Mouse (Mus musculus): ENCODE data around the gene 1700061G19Rik. TPM values are rescaled to one million over a fixed set of nuclear protein-coding genes. Genes with fewer than 3 reads are reported as not detected.

Gene 1700061G19Rik
- polyA plus RNA-seq, 1 experiment from 2014 or later: 0.35 TPM

DNA sequence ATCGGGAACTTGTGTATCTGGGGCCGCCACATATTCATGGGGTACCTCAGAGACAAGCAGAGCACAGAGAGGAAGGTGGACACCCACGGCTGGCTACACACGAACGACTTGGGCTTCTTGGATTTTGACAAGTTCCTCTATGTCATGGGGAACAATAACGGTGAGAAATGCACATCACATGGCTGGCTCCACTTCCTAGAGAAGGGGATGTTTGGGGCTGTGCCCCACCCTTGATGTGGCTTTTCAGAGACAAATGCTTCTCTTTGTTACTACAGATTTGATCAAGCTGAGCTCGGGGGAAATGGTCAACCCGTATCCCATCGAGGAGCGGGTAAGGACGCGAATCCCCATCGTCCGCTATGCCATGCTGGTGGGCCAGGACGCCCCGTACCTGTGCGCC, 9.5 kb downstream of the 1700061G19Rik start:
- Histone ChIP-seq H3K27ac (replicated peaks in 1 of 2; ENCODE audit: control insufficient read depth in 1 of 2, insufficient read depth in 1 of 2, low read depth in 2 of 2, low read length in 2 of 2) (no peak overlapping the region), H3K9ac (ENCODE audit: low read length) (no peak overlapping the region), H3K9me3 (ENCODE audit: control insufficient read depth, low read length) (peaks cover 7% of the 10 kb centered on the region), H3K36me3 (ENCODE audit: control insufficient read depth, insufficient read depth, low read length) (0 out of 2 replicates have a peak, but pooled peaks cover 7% of the 10 kb centered on the region), H3K27me3 (ENCODE audit: control insufficient read depth, insufficient read depth, low read length) (no peaks in the 10 kb centered on the region), H3K4me3 (ENCODE audit: control insufficient read depth in 1 of 2, insufficient read depth in 1 of 2, low read depth in 1 of 2, low read length in 2 of 2) (no peak overlapping the region), H3K4me2 (ENCODE audit: low read length) (no peak overlapping the region), H3K4me1 (ENCODE audit: control insufficient read depth in 2 of 2, insufficient read depth in 2 of 2, low read length in 2 of 2) (peaks cover 15 to 22% of the 10 kb centered on the region in 2 experiments; a peak in 3 of 4 replicates)
- WGBS: 87% methylated on average over 17 of the region's 17 CpGs
- no peak for ATAC-seq (ENCODE audit: insufficient number of reproducible peaks, insufficient read depth, low FRiP score, low read depth)

DNA sequence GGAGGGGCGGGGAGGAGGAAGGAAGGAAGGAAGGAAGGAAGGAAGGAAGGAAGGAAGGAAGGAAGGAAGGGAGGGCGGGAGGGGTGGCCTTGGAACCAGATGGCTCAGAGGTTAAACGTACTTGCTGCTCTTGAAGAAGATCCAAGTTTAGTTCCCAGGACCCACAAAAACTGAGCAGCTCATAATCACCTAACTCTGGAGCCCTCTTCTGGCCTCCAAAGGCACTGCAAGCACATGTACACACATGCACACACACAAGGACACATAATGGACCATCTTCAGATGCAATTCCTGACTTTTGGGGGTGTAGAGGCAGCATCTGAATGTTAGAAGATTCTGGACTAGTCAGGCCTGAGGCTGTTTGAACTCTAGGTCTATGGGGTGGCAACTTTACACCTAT, 12.8 kb downstream of the 1700061G19Rik start:
- no peak overlapping the region for H3K4me2 ChIP-seq (ENCODE audit: low read length)
- WGBS: 91% methylated on average over 2 of the region's 3 CpGs
- H3K27ac ChIP-seq (replicated peaks in 1 of 2; ENCODE audit: control insufficient read depth in 1 of 2, insufficient read depth in 1 of 2, low read depth in 2 of 2, low read length in 2 of 2): no peak overlapping the region
- H3K9me3 ChIP-seq (ENCODE audit: control insufficient read depth, low read length): peaks cover 7% of the 10 kb centered on the region
- peaks cover 14 to 19% of the 10 kb centered on the region in 2 experiments; a peak in 3 of 4 replicates for H3K4me1 ChIP-seq (ENCODE audit: control insufficient read depth in 2 of 2, insufficient read depth in 2 of 2, low read length in 2 of 2)
- no peaks in the 10 kb centered on the region for H3K27me3 ChIP-seq (ENCODE audit: control insufficient read depth, insufficient read depth, low read length)
- no peak for ATAC-seq (ENCODE audit: insufficient number of reproducible peaks, insufficient read depth, low FRiP score, low read depth)
- H3K36me3 ChIP-seq (ENCODE audit: control insufficient read depth, insufficient read depth, low read length): peaks cover 34% of the 10 kb centered on the region
- H3K9ac ChIP-seq (ENCODE audit: low read length): no peak overlapping the region
- no peak overlapping the region for H3K4me3 ChIP-seq (ENCODE audit: control insufficient read depth in 1 of 2, insufficient read depth in 1 of 2, low read depth in 1 of 2, low read length in 2 of 2)

DNA sequence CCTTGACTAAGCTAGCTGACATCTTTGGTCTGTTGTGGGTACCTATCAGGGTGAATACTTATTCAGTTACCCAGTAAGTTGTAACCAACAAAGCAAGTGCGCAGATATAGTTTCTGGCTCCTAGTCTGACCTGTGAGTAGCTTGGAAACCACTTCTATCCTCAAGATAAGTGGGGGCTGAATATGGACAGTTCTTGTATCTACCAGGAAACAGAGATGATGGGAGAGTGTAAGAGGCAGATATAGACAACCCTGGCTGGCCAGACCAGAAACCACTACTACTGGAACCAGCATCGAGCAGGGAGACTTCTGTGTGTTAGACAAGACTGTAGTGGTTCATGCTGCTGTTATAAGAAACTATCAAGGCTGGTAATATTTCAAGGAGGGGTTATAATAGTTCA, 14.7 kb downstream of the 1700061G19Rik start:
- 87% methylated on average over 2 of the region's 2 CpGs for WGBS
- no peak overlapping the region for H3K4me2 ChIP-seq (ENCODE audit: low read length)
- peaks cover 7% of the 10 kb centered on the region for H3K9me3 ChIP-seq (ENCODE audit: control insufficient read depth, low read length)
- no peak for ATAC-seq (ENCODE audit: insufficient number of reproducible peaks, insufficient read depth, low FRiP score, low read depth)
- no peak overlapping the region for H3K4me3 ChIP-seq (ENCODE audit: control insufficient read depth in 1 of 2, insufficient read depth in 1 of 2, low read depth in 1 of 2, low read length in 2 of 2)
- H3K4me1 ChIP-seq (ENCODE audit: control insufficient read depth in 2 of 2, insufficient read depth in 2 of 2, low read length in 2 of 2): no peaks in the 10 kb centered on the region
- no peak overlapping the region for H3K27ac ChIP-seq (replicated peaks in 1 of 2; ENCODE audit: control insufficient read depth in 1 of 2, insufficient read depth in 1 of 2, low read depth in 2 of 2, low read length in 2 of 2)
- no peaks in the 10 kb centered on the region for H3K27me3 ChIP-seq (ENCODE audit: control insufficient read depth, insufficient read depth, low read length)
- no peak overlapping the region for H3K9ac ChIP-seq (ENCODE audit: low read length)
- peaks cover 54% of the 10 kb centered on the region for H3K36me3 ChIP-seq (ENCODE audit: control insufficient read depth, insufficient read depth, low read length)

DNA sequence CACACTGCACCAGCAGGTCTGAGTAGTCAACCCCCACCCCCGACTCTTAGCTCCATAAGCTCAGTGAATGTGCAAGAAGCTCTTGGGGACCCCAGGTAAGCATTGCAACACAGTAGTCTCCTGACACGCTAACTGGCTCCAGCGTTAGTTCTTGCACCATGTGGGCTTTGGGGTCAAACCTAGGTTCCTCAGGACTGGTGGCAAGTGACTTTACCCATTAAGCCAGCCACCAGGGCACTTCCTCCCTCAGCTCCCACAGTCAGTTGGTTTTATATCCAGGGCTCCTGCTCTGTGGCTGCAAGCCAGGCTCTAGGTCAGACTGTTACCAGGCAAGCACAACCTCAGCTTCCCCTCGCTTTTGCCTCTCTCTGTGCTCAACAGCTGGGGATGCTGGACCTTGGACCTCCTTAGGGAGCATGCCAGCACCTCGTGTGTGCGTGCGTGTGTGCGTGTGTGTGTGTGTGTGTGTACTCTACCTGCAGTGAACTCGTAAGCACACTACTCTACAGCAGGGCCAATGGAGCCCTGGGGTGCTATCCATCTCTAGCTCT, 20.2 kb downstream of the 1700061G19Rik start:
- ATAC-seq (ENCODE audit: insufficient number of reproducible peaks, insufficient read depth, low FRiP score, low read depth): no peak
- H3K27ac ChIP-seq (replicated peaks in 1 of 2; ENCODE audit: control insufficient read depth in 1 of 2, insufficient read depth in 1 of 2, low read depth in 2 of 2, low read length in 2 of 2): no peak overlapping the region
- H3K9ac ChIP-seq (ENCODE audit: low read length): no peak overlapping the region
- peaks cover 95% of the 10 kb centered on the region for H3K36me3 ChIP-seq (ENCODE audit: control insufficient read depth, insufficient read depth, low read length)
- no peaks in the 10 kb centered on the region for H3K27me3 ChIP-seq (ENCODE audit: control insufficient read depth, insufficient read depth, low read length)
- H3K9me3 ChIP-seq (ENCODE audit: control insufficient read depth, low read length): no peaks in the 10 kb centered on the region
- H3K4me3 ChIP-seq (ENCODE audit: control insufficient read depth in 1 of 2, insufficient read depth in 1 of 2, low read depth in 1 of 2, low read length in 2 of 2): no peak overlapping the region
- H3K4me2 ChIP-seq (ENCODE audit: low read length): no peak overlapping the region
- whole genome bisulfite sequencing: 91% methylated on average over 9 of the region's 9 CpGs
- H3K4me1 ChIP-seq (ENCODE audit: control insufficient read depth in 2 of 2, insufficient read depth in 2 of 2, low read length in 2 of 2): no peaks in the 10 kb centered on the region

DNA sequence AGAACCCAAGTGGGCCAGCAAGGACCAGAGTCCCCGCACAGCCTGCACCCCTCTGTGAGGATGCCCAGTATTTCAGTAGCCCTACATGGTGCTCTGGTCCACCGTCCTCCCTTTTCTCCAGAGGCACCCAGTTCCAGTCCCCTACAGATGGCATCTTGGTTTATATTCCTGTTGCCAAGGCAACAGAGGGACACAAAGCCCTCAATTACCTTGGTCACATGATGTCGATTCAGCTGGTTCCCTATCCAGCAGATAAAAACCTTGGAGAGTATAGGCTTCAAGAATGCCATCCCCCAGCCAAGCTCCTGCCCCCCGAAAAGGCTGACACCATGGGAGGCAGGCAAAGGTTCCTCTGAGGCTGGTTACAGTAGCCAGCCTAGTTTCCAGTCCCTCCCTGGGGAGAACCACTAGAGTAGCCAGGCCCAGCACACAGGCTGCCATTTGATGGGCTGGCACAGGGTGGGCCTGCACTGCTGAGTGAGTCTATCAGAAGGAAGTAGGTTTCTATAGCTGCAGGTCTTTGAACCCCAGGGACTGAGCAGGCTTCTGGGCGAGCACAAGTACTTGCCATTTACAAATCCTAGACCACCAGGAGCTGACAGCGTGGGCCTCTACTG, 21.3 kb downstream of the 1700061G19Rik start:
- Histone ChIP-seq H3K27me3 (ENCODE audit: control insufficient read depth, insufficient read depth, low read length) (no peaks in the 10 kb centered on the region), H3K27ac (replicated peaks in 1 of 2; ENCODE audit: control insufficient read depth in 1 of 2, insufficient read depth in 1 of 2, low read depth in 2 of 2, low read length in 2 of 2) (no peak overlapping the region), H3K4me3 (ENCODE audit: control insufficient read depth in 1 of 2, insufficient read depth in 1 of 2, low read depth in 1 of 2, low read length in 2 of 2) (no peak overlapping the region), H3K36me3 (ENCODE audit: control insufficient read depth, insufficient read depth, low read length) (peaks cover 96% of the 10 kb centered on the region), H3K4me2 (ENCODE audit: low read length) (no peak overlapping the region), H3K4me1 (ENCODE audit: control insufficient read depth in 2 of 2, insufficient read depth in 2 of 2, low read length in 2 of 2) (no peaks in the 10 kb centered on the region), H3K9me3 (ENCODE audit: control insufficient read depth, low read length) (no peaks in the 10 kb centered on the region), H3K9ac (ENCODE audit: low read length) (no peak overlapping the region)
- no peak for ATAC-seq (ENCODE audit: insufficient number of reproducible peaks, insufficient read depth, low FRiP score, low read depth)
- WGBS: 89% methylated on average over 6 of the region's 6 CpGs

DNA sequence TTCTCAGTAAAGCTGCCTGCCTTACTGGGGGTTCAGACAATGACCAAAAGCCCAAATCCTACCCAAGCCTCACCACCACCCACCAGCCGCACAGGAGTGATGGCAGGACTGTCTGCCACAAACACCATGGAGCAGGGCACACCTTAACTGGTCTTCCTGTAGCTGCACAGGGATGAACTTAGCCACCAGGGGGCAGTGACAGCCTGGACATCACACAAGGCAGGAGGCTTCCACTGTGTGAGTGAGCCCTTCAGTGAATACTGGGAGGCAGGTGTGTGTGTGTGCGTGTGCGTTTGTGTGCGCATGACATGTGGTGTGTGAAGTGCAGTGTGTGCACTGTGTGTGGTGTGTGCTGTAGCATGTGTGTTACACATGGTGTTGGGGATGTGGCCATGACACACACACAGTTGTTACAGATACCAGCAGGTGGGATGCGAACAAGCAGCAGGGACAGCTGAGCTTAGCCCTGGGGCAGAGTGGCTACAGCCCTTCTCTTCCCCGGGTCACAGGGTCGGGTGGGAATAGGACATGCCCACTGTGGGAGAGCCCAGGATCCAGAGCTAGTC, 22.4 kb downstream of the 1700061G19Rik start:
- Histone ChIP-seq H3K27me3 (ENCODE audit: control insufficient read depth, insufficient read depth, low read length) (no peaks in the 10 kb centered on the region), H3K4me2 (ENCODE audit: low read length) (no peak overlapping the region), H3K27ac (replicated peaks in 1 of 2; ENCODE audit: control insufficient read depth in 1 of 2, insufficient read depth in 1 of 2, low read depth in 2 of 2, low read length in 2 of 2) (no peak overlapping the region), H3K36me3 (ENCODE audit: control insufficient read depth, insufficient read depth, low read length) (peaks cover 96% of the 10 kb centered on the region), H3K4me1 (ENCODE audit: control insufficient read depth in 2 of 2, insufficient read depth in 2 of 2, low read length in 2 of 2) (no peaks in the 10 kb centered on the region), H3K9me3 (ENCODE audit: control insufficient read depth, low read length) (no peaks in the 10 kb centered on the region), H3K9ac (ENCODE audit: low read length) (no peak overlapping the region), H3K4me3 (ENCODE audit: control insufficient read depth in 1 of 2, insufficient read depth in 1 of 2, low read depth in 1 of 2, low read length in 2 of 2) (no peak overlapping the region)
- ATAC-seq (ENCODE audit: insufficient number of reproducible peaks, insufficient read depth, low FRiP score, low read depth): 0 out of 2 replicates have a peak, but pooled peaks have one; percentile 41
- WGBS: 80% methylated on average over 7 of the region's 7 CpGs

DNA sequence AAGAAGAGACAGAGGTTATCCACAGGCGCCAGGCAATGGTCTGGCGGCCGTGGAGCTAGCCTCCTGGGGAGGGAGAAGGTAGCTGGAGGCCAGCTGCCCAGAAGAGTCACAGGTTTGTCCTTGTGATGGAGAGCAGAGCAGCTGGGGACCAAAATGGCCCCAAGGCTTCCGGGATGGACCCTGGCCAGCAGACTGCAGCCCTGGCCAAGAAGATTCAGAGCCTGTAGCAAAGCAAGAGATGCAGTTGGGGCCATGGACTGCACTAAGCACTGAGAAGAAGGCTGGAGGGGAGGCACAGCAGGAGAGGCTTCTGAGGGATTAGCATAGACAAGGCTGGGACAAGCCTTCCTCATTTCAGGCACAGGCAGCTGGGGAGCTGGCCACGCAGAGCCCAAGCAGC, 27.4 kb downstream of the 1700061G19Rik start:
- no peak overlapping the region for H3K4me2 ChIP-seq (ENCODE audit: low read length)
- WGBS: 81% methylated on average over 5 of the region's 5 CpGs
- no peaks in the 10 kb centered on the region for H3K27me3 ChIP-seq (ENCODE audit: control insufficient read depth, insufficient read depth, low read length)
- H3K9ac ChIP-seq (ENCODE audit: low read length): no peak overlapping the region
- H3K27ac ChIP-seq (replicated peaks in 1 of 2; ENCODE audit: control insufficient read depth in 1 of 2, insufficient read depth in 1 of 2, low read depth in 2 of 2, low read length in 2 of 2): no peak overlapping the region
- no peak for ATAC-seq (ENCODE audit: insufficient number of reproducible peaks, insufficient read depth, low FRiP score, low read depth)
- H3K36me3 ChIP-seq (ENCODE audit: control insufficient read depth, insufficient read depth, low read length): peaks cover 74% of the 10 kb centered on the region
- H3K4me3 ChIP-seq (ENCODE audit: control insufficient read depth in 1 of 2, insufficient read depth in 1 of 2, low read depth in 1 of 2, low read length in 2 of 2): no peak overlapping the region
- no peaks in the 10 kb centered on the region for H3K9me3 ChIP-seq (ENCODE audit: control insufficient read depth, low read length)
- H3K4me1 ChIP-seq (ENCODE audit: control insufficient read depth in 2 of 2, insufficient read depth in 2 of 2, low read length in 2 of 2): peaks cover 5 to 10% of the 10 kb centered on the region in 2 experiments
